Mouse (Mus musculus) liver, postnatal 0 days (tissue): ENCODE measurements at regions not wholly inside any gene's neighbourhood (a gene's known extent, or its start where the extent isn't known, plus 50 kb on each side); places are given as distances from the start of the nearest gene placed in this dataset.

Experiments
- ATAC-seq: fragments of 200-750 bp; cut with Nextera tagmentation; 2 replicates; pipeline ENCODE4 v1.8.0; 2017; ENCODE audit warnings: mild to moderate bottlenecking, moderate library complexity
- DNase-seq: peaks from one replicate; pipeline ENCODE4 v3.0.0-alpha.2; 2016
- H3K27ac ChIP-seq: fragments of 300-500 bp; sonication (generic); 2 replicates; pipeline ENCODE4 v1.5.1; 2014; ENCODE audit warnings: antibody characterized with exemption, moderate library complexity, mild to moderate bottlenecking, low read depth
- H3K27me3 ChIP-seq: fragments of 300-500 bp; sonication (generic); 2 replicates; pipeline ENCODE4 v1.6.1; 2014; ENCODE audit warnings: low read length, control low read depth, mixed read lengths; ENCODE audit not compliant: insufficient read depth
- H3K36me3 ChIP-seq: fragments of 300-500 bp; sonication (generic); replicated peaks from 2 replicates; pipeline ENCODE4 v1.6.1; 2014; ENCODE audit warnings: mild to moderate bottlenecking, control low read depth, low read length, moderate library complexity, mixed read lengths; ENCODE audit not compliant: insufficient read depth
- H3K4me1 ChIP-seq: fragments of 300-500 bp; sonication (generic); 2 replicates; pipeline ENCODE4 v1.6.1; 2014; ENCODE audit warnings: antibody characterized with exemption, mild to moderate bottlenecking, control low read depth; ENCODE audit not compliant: insufficient read depth
- H3K4me2 ChIP-seq: fragments of 300-500 bp; sonication (generic); 2 replicates; pipeline ENCODE4 v1.6.1; 2014; ENCODE audit warnings: low read depth, mild to moderate bottlenecking, low read length, moderate library complexity, mixed read lengths
- H3K4me3 ChIP-seq: fragments of 300-500 bp; sonication (generic); 2 replicates; pipeline ENCODE4 v1.5.1; 2014; ENCODE audit warnings: low read depth, low read length
- H3K9ac ChIP-seq: fragments of 300-500 bp; sonication (generic); replicated peaks from 2 replicates; pipeline ENCODE4 v1.6.1; 2014; ENCODE audit warnings: mild to moderate bottlenecking, moderate library complexity
- H3K9me3 ChIP-seq: fragments of 300-500 bp; sonication (generic); 2 replicates; pipeline ENCODE4 v1.6.1; 2016; ENCODE audit warnings: mild to moderate bottlenecking, control low read depth, low read length, mixed read lengths
- CTCF ChIP-seq: sonication (generic); IDR thresholded peaks from 2 replicates; pipeline ENCODE4 v1.5.1; 2016; ENCODE audit warnings: antibody characterized with exemption, low read depth
- EP300 ChIP-seq: IDR thresholded peaks from 2 replicates; pipeline ENCODE4 v1.6.1; 2016; ENCODE audit warnings: antibody characterized with exemption, low read depth, mild to moderate bottlenecking
- WGBS: fragments of 180-500 bp; shearing (Covaris S2); extraction: QIAGEN DNeasy Blood & Tissue Kit; methylation state at CpG from one replicate; pipeline ENCODE4 v1.1.7; 2014; ENCODE audit not compliant: insufficient replicate concordance; 5-methylcytosine and 5-hydroxymethylcytosine counted together

DNA sequence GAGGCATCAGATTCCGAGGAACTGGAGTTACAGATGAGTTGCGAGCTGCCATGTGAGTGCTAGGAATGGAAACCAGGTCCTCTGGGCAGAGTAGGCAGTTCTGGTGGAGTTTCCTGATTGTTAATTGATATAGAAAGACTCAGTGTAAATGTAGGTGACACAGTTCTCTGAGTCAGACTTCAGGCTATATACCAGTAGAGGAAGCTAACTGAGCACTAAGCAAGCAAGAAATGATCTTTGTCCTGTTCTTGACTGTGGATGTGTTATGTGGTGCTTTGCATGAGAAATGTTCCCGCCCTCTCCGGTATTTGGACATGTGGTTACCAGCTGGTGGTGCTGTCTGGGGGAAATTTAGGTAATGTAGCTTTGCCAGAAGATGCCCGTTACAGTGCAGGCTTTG, 146.4 kb upstream of the Trim24 start:
- Histone ChIP-seq H3K27ac (no peak overlapping the region), H3K9me3 (no peaks in the 10 kb centered on the region), H3K9ac (no peak overlapping the region), H3K4me3 (no peak overlapping the region), H3K4me1 (no peaks in the 10 kb centered on the region), H3K36me3 (no peaks in the 10 kb centered on the region), H3K4me2 (no peak overlapping the region), H3K27me3 (no peaks in the 10 kb centered on the region)
- ATAC-seq (no peak), DNase-seq (no peak)
- WGBS: 86% methylated on average over 5 of the region's 5 CpGs
- TF ChIP-seq EP300 (no peak), CTCF (no peak)

DNA sequence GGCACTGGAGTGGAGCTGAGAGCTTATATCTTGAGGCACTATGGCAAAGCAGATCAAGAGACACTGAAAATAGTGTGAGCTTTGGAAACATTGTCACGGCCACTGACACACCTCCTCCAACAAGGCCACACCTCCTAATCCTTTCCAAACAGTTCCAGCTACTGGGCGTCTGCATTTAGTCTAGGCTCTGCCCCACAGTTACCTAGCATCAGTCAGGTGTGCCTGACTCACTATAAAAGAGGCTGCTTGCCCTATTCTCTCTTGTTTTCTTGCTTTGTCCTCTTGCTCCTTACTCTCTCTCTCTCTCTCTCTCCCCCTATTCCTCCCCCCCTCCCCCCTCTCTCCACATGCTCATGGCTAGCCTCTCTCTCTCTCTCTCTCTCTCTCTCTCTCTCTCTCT, 142.0 kb upstream of the Trim24 start:
- TF ChIP-seq CTCF: no peak
- TF ChIP-seq EP300: no peak
- WGBS: 78% methylated on average over 2 of the region's 2 CpGs
- Histone ChIP-seq H3K4me1 (no peaks in the 10 kb centered on the region), H3K4me3 (no peak overlapping the region), H3K36me3 (no peaks in the 10 kb centered on the region), H3K4me2 (no peak overlapping the region), H3K9ac (no peak overlapping the region), H3K27me3 (no peaks in the 10 kb centered on the region), H3K27ac (no peak overlapping the region), H3K9me3 (no peaks in the 10 kb centered on the region)
- DNase-seq: no peak
- no peak for ATAC-seq

DNA sequence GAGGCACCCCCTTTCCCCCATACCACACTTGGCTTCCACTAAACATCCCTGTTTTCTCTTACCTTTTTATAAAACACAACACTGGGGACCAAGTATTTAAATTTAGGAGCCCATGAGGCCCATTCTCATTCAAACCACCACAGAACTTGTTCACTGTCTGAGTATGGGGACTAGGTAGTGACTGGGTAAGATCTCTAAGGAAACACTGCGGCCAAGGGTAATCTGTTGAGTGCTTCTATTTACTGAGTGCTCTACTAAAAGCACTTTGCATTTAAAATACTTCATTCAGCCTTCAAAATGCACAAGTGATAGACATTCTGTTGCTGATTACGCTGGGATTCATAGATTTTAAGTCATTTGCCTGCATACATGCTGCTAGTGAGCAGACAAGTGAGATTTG, 141.4 kb upstream of the Trim24 start:
- TF ChIP-seq CTCF (no peak), EP300 (no peak)
- no peak overlapping the region for H3K9ac ChIP-seq
- no peaks in the 10 kb centered on the region for H3K36me3 ChIP-seq
- 86% methylated on average over 2 of the region's 2 CpGs for WGBS
- no peaks in the 10 kb centered on the region for H3K27me3 ChIP-seq
- ATAC-seq (no peak), DNase-seq (no peak)
- H3K27ac ChIP-seq: no peak overlapping the region
- H3K4me1 ChIP-seq: no peaks in the 10 kb centered on the region
- no peak overlapping the region for H3K4me3 ChIP-seq
- no peaks in the 10 kb centered on the region for H3K9me3 ChIP-seq
- H3K4me2 ChIP-seq: no peak overlapping the region

DNA sequence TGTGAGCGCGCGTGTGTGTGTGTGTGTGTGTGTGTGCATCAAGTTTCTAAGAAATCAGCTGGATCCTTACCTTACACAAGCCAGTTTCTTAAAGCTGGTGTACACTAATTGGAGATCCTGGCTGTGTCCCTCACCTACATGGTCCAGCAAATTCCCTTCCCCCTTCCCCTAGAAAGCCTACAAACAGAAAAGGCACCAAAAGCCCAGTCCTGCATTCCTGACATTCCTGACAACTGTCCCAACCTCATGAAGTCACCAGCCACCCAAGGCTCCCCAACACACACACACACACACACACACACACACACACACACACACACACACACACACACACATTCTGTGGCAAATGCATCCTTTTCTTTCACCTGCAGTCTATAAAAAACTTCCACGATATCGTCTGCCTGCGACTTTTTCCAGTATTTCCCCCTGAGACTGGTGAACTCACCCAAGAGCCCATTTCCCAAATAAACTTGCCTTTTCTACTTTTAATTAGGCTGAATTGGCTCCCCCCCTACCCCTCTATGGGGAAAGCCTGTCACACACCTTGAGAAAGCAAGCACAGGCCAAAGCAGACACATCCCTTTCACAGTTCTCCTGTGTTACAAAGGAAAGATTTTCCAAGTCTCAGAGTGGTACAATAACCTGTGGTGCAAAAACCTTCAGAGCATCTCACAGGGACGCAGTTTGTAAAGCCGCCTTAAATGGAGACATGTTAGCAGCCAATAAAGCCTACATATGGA, 139.9 kb upstream of the Trim24 start:
- Histone ChIP-seq H3K27ac (no peak overlapping the region), H3K9me3 (no peaks in the 10 kb centered on the region), H3K4me3 (no peak overlapping the region), H3K27me3 (no peaks in the 10 kb centered on the region), H3K9ac (no peak overlapping the region), H3K4me1 (no peaks in the 10 kb centered on the region), H3K36me3 (no peaks in the 10 kb centered on the region), H3K4me2 (no peak overlapping the region)
- TF ChIP-seq EP300: no peak
- no peak for TF ChIP-seq CTCF
- WGBS: 78% methylated on average over 8 of the region's 8 CpGs
- ATAC-seq (no peak), DNase-seq (no peak)

DNA sequence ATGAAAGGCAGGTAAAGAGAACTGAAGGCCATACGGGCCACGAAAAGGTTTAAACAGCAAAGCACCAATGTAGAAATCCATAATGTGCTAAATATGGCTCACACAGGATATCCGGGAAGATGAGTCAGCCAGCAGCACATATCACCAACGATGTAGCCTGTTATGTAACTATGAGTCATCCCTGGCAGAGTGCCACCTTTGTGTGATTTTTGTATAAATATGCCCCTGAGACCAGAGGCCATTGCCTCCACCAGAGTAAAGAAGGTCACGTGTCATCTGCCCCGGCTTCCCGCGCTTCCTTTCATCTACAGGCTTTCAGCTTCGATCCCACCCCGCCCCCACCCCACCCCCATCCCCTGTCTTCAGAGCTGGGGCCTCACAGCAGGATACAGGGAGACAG, 138.2 kb upstream of the Trim24 start:
- Histone ChIP-seq H3K4me1 (no peaks in the 10 kb centered on the region), H3K27me3 (no peaks in the 10 kb centered on the region), H3K27ac (no peak overlapping the region), H3K4me2 (peak overlapping the region; percentile 11; the same call in 1 of the 2 replicates), H3K36me3 (no peaks in the 10 kb centered on the region), H3K4me3 (no peak overlapping the region), H3K9ac (no peak overlapping the region), H3K9me3 (no peaks in the 10 kb centered on the region)
- TF ChIP-seq EP300: peak; percentile 79
- TF ChIP-seq CTCF: no peak
- WGBS: 15% methylated on average over 10 of the region's 10 CpGs
- ATAC-seq (peak; percentile 87), DNase-seq (peak; percentile 79)

DNA sequence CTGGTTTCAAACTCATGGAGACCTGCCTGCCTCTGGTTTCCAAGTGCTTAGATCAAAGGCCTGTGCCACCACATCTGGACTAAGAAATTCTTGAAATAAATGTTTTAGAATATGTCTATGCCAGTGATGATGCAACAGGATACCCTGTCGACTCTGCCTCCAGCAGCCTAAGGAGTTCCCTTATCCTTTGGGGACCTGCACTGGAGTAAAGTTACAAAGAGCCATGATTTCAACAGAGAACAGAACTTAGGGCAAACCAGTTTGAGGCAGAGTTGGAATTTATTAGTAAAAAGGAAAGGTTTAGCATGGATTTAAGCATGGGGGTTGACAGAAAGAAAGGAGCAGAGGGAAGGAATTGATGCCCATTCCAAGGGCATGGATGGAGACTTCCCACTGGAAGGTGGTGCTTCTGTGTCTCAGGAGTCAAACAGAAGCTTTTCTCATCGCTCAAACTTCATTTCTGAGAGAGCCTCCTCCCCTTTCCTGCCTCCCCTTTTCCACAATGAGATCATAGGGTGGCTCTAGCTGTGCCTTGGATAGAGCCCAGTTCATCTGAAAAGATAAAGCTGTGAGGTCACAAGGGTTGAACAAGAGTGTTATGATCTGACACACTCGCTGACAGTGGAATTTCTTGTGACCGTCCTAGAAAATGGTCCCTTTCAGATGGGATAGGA, 135.2 kb upstream of the Trim24 start:
- Histone ChIP-seq H3K9me3 (peaks cover 4% of the 10 kb centered on the region), H3K27me3 (no peaks in the 10 kb centered on the region), H3K27ac (no peak overlapping the region), H3K4me2 (no peak overlapping the region), H3K9ac (no peak overlapping the region), H3K36me3 (no peaks in the 10 kb centered on the region), H3K4me3 (no peak overlapping the region), H3K4me1 (no peaks in the 10 kb centered on the region)
- 66% methylated on average over 4 of the region's 4 CpGs for WGBS
- TF ChIP-seq CTCF (no peak), EP300 (no peak)
- ATAC-seq (no peak), DNase-seq (no peak)
